Mouse (Mus musculus): ENCODE data around the gene Coq8a. TPM values are rescaled to one million over a fixed set of nuclear protein-coding genes. Genes with fewer than 3 reads are reported as not detected.

Gene Coq8a
- polyA plus RNA-seq, 1 experiment from 2014 or later = 25.6 TPM

- H3K27me3 ChIP-seq (ENCODE audit: control insufficient read depth, insufficient read depth, low read length) = no peaks in the 10 kb centered on the region
- H3K4me2 ChIP-seq (replicated peaks; ENCODE audit: low read depth) = no peak overlapping the region
- DNase-seq (ENCODE audit: low spot score) (no peak), ATAC-seq (ENCODE audit: low FRiP score, low TSS enrichment) (no peak)
- no peaks in the 10 kb centered on the region for H3K36me3 ChIP-seq (ENCODE audit: control insufficient read depth, insufficient read depth, low read length)
- WGBS = 71% methylated on average over 7 of the region's 7 CpGs
- H3K9ac ChIP-seq (ENCODE audit: low read length) = no peak overlapping the region
- peaks cover 5% of the 10 kb centered on the region; the same call in 1 of the 2 replicates for H3K4me1 ChIP-seq (replicated peaks; ENCODE audit: control insufficient read depth, insufficient read depth)
- H3K9me3 ChIP-seq (ENCODE audit: control insufficient read depth, low read length) = no peaks in the 10 kb centered on the region
- no peak for TF ChIP-seq CTCF (IDR thresholded peaks at IDR 0.05; ENCODE audit: low read depth)
- TF ChIP-seq EP300 (optimal IDR thresholded peaks at IDR 0.05) = no peak
- no peak overlapping the region for H3K4me3 ChIP-seq (ENCODE audit: low read depth, low read length)
- no peak overlapping the region for H3K27ac ChIP-seq (replicated peaks)
Measured at GRCm38 (mm10) chr1:180191651-180192220, 7.7 kb downstream of the Coq8a start.

GRCm38 (mm10) chr1:180191112-180191511 is 8.3 kb downstream of the Coq8a start:
- TF ChIP-seq CTCF (IDR thresholded peaks at IDR 0.05; ENCODE audit: low read depth) (no peak), EP300 (optimal IDR thresholded peaks at IDR 0.05) (no peak)
- H3K9ac ChIP-seq (ENCODE audit: low read length) = no peak overlapping the region
- no peaks in the 10 kb centered on the region for H3K27me3 ChIP-seq (ENCODE audit: control insufficient read depth, insufficient read depth, low read length)
- H3K36me3 ChIP-seq (ENCODE audit: control insufficient read depth, insufficient read depth, low read length) = no peaks in the 10 kb centered on the region
- ATAC-seq (ENCODE audit: low FRiP score, low TSS enrichment) (no peak), DNase-seq (ENCODE audit: low spot score) (no peak)
- H3K4me2 ChIP-seq (replicated peaks; ENCODE audit: low read depth) = no peak overlapping the region
- 72% methylated on average over 8 of the region's 8 CpGs for WGBS
- no peaks in the 10 kb centered on the region for H3K9me3 ChIP-seq (ENCODE audit: control insufficient read depth, low read length)
- no peak overlapping the region for H3K27ac ChIP-seq (replicated peaks)
- peaks cover 5% of the 10 kb centered on the region; the same call in 1 of the 2 replicates for H3K4me1 ChIP-seq (replicated peaks; ENCODE audit: control insufficient read depth, insufficient read depth)
- H3K4me3 ChIP-seq (ENCODE audit: low read depth, low read length) = no peak overlapping the region

GRCm38 (mm10) chr1:180188951-180189350 is 10.5 kb downstream of the Coq8a start:
- Histone ChIP-seq H3K9ac (ENCODE audit: low read length) (no peak overlapping the region), H3K4me2 (replicated peaks; ENCODE audit: low read depth) (no peak overlapping the region), H3K4me3 (ENCODE audit: low read depth, low read length) (no peak overlapping the region), H3K4me1 (replicated peaks; ENCODE audit: control insufficient read depth, insufficient read depth) (peaks cover 6% of the 10 kb centered on the region; the same call in 1 of the 2 replicates), H3K27me3 (ENCODE audit: control insufficient read depth, insufficient read depth, low read length) (no peaks in the 10 kb centered on the region), H3K27ac (replicated peaks) (no peak overlapping the region), H3K36me3 (ENCODE audit: control insufficient read depth, insufficient read depth, low read length) (no peaks in the 10 kb centered on the region), H3K9me3 (ENCODE audit: control insufficient read depth, low read length) (no peaks in the 10 kb centered on the region)
- TF ChIP-seq CTCF (IDR thresholded peaks at IDR 0.05; ENCODE audit: low read depth) (no peak), EP300 (optimal IDR thresholded peaks at IDR 0.05) (no peak)
- ATAC-seq (ENCODE audit: low FRiP score, low TSS enrichment) = no peak
- WGBS = 78% methylated on average over 4 of the region's 4 CpGs
- no peak for DNase-seq (ENCODE audit: low spot score)

GRCm38 (mm10) chr1:180186371-180186770 is 13.0 kb downstream of the Coq8a start:
- DNase-seq (ENCODE audit: low spot score) = no peak
- no peaks in the 10 kb centered on the region for H3K27me3 ChIP-seq (ENCODE audit: control insufficient read depth, insufficient read depth, low read length)
- no peaks in the 10 kb centered on the region for H3K36me3 ChIP-seq (ENCODE audit: control insufficient read depth, insufficient read depth, low read length)
- ATAC-seq (ENCODE audit: low FRiP score, low TSS enrichment) = no peak
- no peak overlapping the region for H3K27ac ChIP-seq (replicated peaks)
- TF ChIP-seq CTCF (IDR thresholded peaks at IDR 0.05; ENCODE audit: low read depth) (no peak), EP300 (optimal IDR thresholded peaks at IDR 0.05) (no peak)
- no peak overlapping the region for H3K4me2 ChIP-seq (replicated peaks; ENCODE audit: low read depth)
- H3K4me3 ChIP-seq (ENCODE audit: low read depth, low read length) = no peak overlapping the region
- no peaks in the 10 kb centered on the region for H3K9me3 ChIP-seq (ENCODE audit: control insufficient read depth, low read length)
- H3K4me1 ChIP-seq (replicated peaks; ENCODE audit: control insufficient read depth, insufficient read depth) = peaks cover 6% of the 10 kb centered on the region; the same call in 1 of the 2 replicates
- 65% methylated on average over 3 of the region's 3 CpGs for WGBS
- H3K9ac ChIP-seq (ENCODE audit: low read length) = no peak overlapping the region

GRCm38 (mm10) chr1:180185877-180186276 is 13.5 kb downstream of the Coq8a start:
- Histone ChIP-seq H3K4me1 (replicated peaks; ENCODE audit: control insufficient read depth, insufficient read depth) (peaks cover 6% of the 10 kb centered on the region; the same call in 1 of the 2 replicates), H3K27me3 (ENCODE audit: control insufficient read depth, insufficient read depth, low read length) (no peaks in the 10 kb centered on the region), H3K4me3 (ENCODE audit: low read depth, low read length) (no peak overlapping the region), H3K36me3 (ENCODE audit: control insufficient read depth, insufficient read depth, low read length) (no peaks in the 10 kb centered on the region), H3K27ac (replicated peaks) (0 out of 2 replicates have a peak overlapping the region, but pooled peaks have one; percentile 30), H3K9me3 (ENCODE audit: control insufficient read depth, low read length) (no peaks in the 10 kb centered on the region), H3K4me2 (replicated peaks; ENCODE audit: low read depth) (no peak overlapping the region), H3K9ac (ENCODE audit: low read length) (no peak overlapping the region)
- TF ChIP-seq CTCF (IDR thresholded peaks at IDR 0.05; ENCODE audit: low read depth) (peak; percentile 52), EP300 (optimal IDR thresholded peaks at IDR 0.05) (no peak)
- DNase-seq (ENCODE audit: low spot score) = no peak
- WGBS = 44% methylated on average over 5 of the region's 5 CpGs
- no peak for ATAC-seq (ENCODE audit: low FRiP score, low TSS enrichment)

- 37% methylated on average over 7 of the region's 7 CpGs for WGBS
- H3K4me3 ChIP-seq (ENCODE audit: low read depth, low read length) = no peak overlapping the region
- peaks cover 6% of the 10 kb centered on the region; the same call in 1 of the 2 replicates for H3K4me1 ChIP-seq (replicated peaks; ENCODE audit: control insufficient read depth, insufficient read depth)
- ATAC-seq (ENCODE audit: low FRiP score, low TSS enrichment) = peak; percentile 87
- peak overlapping the region; percentile 58; the same call in 1 of the 2 replicates for H3K27ac ChIP-seq (replicated peaks)
- H3K9me3 ChIP-seq (ENCODE audit: control insufficient read depth, low read length) = no peaks in the 10 kb centered on the region
- peak; percentile 69 for DNase-seq (ENCODE audit: low spot score)
- H3K9ac ChIP-seq (ENCODE audit: low read length) = no peak overlapping the region
- no peaks in the 10 kb centered on the region for H3K36me3 ChIP-seq (ENCODE audit: control insufficient read depth, insufficient read depth, low read length)
- H3K4me2 ChIP-seq (replicated peaks; ENCODE audit: low read depth) = no peak overlapping the region
- TF ChIP-seq EP300 (optimal IDR thresholded peaks at IDR 0.05) = no peak
- TF ChIP-seq CTCF (IDR thresholded peaks at IDR 0.05; ENCODE audit: low read depth) = no peak
- H3K27me3 ChIP-seq (ENCODE audit: control insufficient read depth, insufficient read depth, low read length) = no peaks in the 10 kb centered on the region
Measured at GRCm38 (mm10) chr1:180184768-180185167, 14.6 kb downstream of the Coq8a start.

All from stomach, postnatal 0 days (tissue).